Mouse (Mus musculus) liver, adult 2 months (tissue): ENCODE results near the gene Olfr1093. TPM values are rescaled to one million over a fixed set of nuclear protein-coding genes. Genes with fewer than 3 reads are reported as not detected.

ENCODE experiments used
- DNase-seq: peaks from one replicate; pipeline ENCODE4 v3.0.0-alpha.2; 2011; ENCODE audit warnings: low read depth, low spot score; ENCODE audit errors: extremely low read depth
- H3K27ac ChIP-seq: fragments of 200-500 bp; replicated peaks from 2 replicates; pipeline ENCODE4 v1.5.1; 2012; ENCODE audit warnings: low read depth, mild to moderate bottlenecking, control low read depth, inconsistent platforms, low read length; ENCODE audit not compliant: insufficient read depth
- H3K27me3 ChIP-seq: fragments of 200-500 bp; 2 replicates; pipeline ENCODE4 v1.6.1; 2012; ENCODE audit warnings: mild to moderate bottlenecking, moderate library complexity, low read length, inconsistent platforms; ENCODE audit not compliant: control insufficient read depth, insufficient read depth
- H3K36me3 ChIP-seq: fragments of 200-500 bp; 2 replicates; pipeline ENCODE4 v1.6.1; 2012; ENCODE audit warnings: low read length, inconsistent platforms; ENCODE audit not compliant: control insufficient read depth, insufficient read depth
- H3K4me1 ChIP-seq: fragments of 200-500 bp; 2 replicates; pipeline ENCODE4 v1.6.1; 2011; ENCODE audit warnings: low read length; ENCODE audit not compliant: control insufficient read depth, insufficient read depth
- H3K4me3 ChIP-seq: fragments of 200-500 bp; 2 replicates; pipeline ENCODE4 v1.5.1; 2011; ENCODE audit warnings: low read depth, mild to moderate bottlenecking, control low read depth, low read length, moderate library complexity; ENCODE audit not compliant: insufficient read depth
- H3K79me2 ChIP-seq: fragments of 200-500 bp; 2 replicates; pipeline ENCODE4 v1.6.1; 2012; ENCODE audit warnings: inconsistent platforms, mild to moderate bottlenecking, low read length, moderate library complexity; ENCODE audit not compliant: control insufficient read depth, insufficient read depth
- H3K9ac ChIP-seq: fragments of 200-500 bp; 2 replicates; pipeline ENCODE4 v1.6.1; 2012; ENCODE audit warnings: low read depth, mild to moderate bottlenecking, control low read depth, inconsistent platforms, low read length
- CTCF ChIP-seq: fragments of 200-500 bp; IDR thresholded peaks from 2 replicates; pipeline ENCODE4 v1.5.1; 2011; ENCODE audit warnings: low read depth, low read length, control low read depth
- POLR2A ChIP-seq: fragments of 200-500 bp; IDR thresholded peaks from 2 replicates; pipeline ENCODE4 v1.6.1; 2011; ENCODE audit warnings: low read length, control low read depth; ENCODE audit not compliant: insufficient read depth; ENCODE audit errors: extremely low read depth
- WGBS: fragments of 180-500 bp; shearing (Covaris S2); methylation state at CpG from one replicate; pipeline ENCODE4 v1.1.7; 2018; 5-methylcytosine and 5-hydroxymethylcytosine counted together
- polyA plus RNA-seq: library from polyadenylated mRNA; depleted of rRNA; stranded (reverse); fragments of >200 nt; gene quantifications from 2 replicates; pipeline ENCODE4 v1.2.3, GENCODE M21; 2012; rRNA removed
- total RNA-seq: library from RNA; depleted of rRNA; stranded (reverse); fragments of >200 nt; gene quantifications from 2 replicates; pipeline ENCODE4 v1.2.3, GENCODE M21; 2014; rRNA removed

Gene Olfr1093
- total RNA-seq (not detected in 2 replicates), polyA plus RNA-seq (not detected in 2 replicates)

DNA sequence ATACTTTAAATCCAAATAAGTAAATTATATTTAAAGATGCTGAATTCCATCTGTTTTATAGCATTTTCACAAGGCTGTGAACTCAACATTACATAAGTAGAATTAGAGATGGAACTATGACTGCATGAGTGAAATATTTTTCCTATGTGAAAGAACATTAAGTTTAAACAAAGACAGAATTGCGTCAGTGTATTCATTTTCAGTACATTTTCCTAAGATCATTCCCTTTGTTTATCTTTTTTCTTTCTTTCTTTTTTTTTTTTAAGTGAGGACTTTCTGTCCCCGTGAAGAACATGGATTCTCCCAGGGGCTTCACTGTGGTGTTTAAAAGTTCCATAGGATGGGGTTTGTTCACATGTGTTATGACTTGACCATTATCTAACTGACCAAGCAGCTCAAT lies at the start of gene Olfr1093:
Olfr1093 (plus strand) TSS at position 301 of the 400 bp plus-strand sequence.
- no peak within 1 kb of the TSS for H3K4me3 ChIP-seq
- 75% methylated on average over 2 of the region's 2 CpGs for WGBS

DNA sequence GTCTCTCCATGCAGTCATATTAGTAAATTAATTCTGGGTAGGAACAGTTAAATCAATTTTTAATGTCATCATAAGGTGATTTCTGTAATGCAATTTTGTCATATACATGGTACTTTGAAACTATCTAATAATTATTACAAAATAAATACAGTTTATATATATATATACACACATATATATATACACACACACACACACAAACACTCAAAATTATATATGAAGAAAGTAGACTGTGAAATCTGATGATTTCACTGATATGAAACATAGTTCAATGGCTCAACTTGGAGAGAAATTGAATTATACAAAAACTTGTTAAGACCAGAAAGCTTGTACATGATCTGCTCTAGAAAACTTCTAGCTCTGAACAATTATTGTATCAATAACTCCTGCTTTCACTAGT lies 48.7 kb upstream of the Olfr1093 start, which contains the start of gene Olfr1089:
Olfr1089 (minus strand) TSS at position 101 of the 400 bp plus-strand sequence.
- H3K27me3 ChIP-seq, result no peaks in the 10 kb centered on the region
- no peak for DNase-seq

More for the DNA sequence above, at the start of gene Olfr1093:
- Histone ChIP-seq H3K4me1 (no peaks in the 10 kb centered on the region), H3K27me3 (no peaks in the 10 kb centered on the region), H3K79me2 (no peaks in the 10 kb centered on the region), H3K36me3 (no peaks in the 10 kb centered on the region), H3K27ac (no peak within 1 kb of the TSS), H3K9ac (no peak within 1 kb of the TSS)
- no peak for DNase-seq
- no peak for TF ChIP-seq POLR2A
- no peak for TF ChIP-seq CTCF

GRCm38 (mm10) chr2:86758893-86759292 lies 23.4 kb upstream of the Olfr1093 start, which contains the start of gene Olfr1090:
Gene Olfr1090 (minus strand): TSS chr2:86758993.
- H3K36me3 ChIP-seq, result no peaks in the 10 kb centered on the region
- TF ChIP-seq POLR2A, result no peak
- no peak for TF ChIP-seq CTCF

More for the DNA sequence above, 48.7 kb upstream of the Olfr1093 start, which contains the start of gene Olfr1089:
- no peaks in the 10 kb centered on the region for H3K79me2 ChIP-seq
- TF ChIP-seq CTCF (no peak), POLR2A (no peak)
- no peak within 1 kb of the TSS for H3K9ac ChIP-seq
- H3K4me3 ChIP-seq, result no peak within 1 kb of the TSS
- H3K36me3 ChIP-seq, result no peaks in the 10 kb centered on the region
- no peak within 1 kb of the TSS for H3K27ac ChIP-seq
- H3K4me1 ChIP-seq, result no peaks in the 10 kb centered on the region

GRCm38 (mm10) chr2:86761050-86761449 lies 21.2 kb upstream of the Olfr1093 start:
- no peaks in the 10 kb centered on the region for H3K79me2 ChIP-seq
- TF ChIP-seq CTCF, result no peak
- no peak for TF ChIP-seq POLR2A
- 93% methylated on average over 6 of the region's 6 CpGs for WGBS
- DNase-seq, result no peak
- H3K9ac ChIP-seq, result no peak overlapping the region
- H3K4me3 ChIP-seq, result no peak overlapping the region
- no peaks in the 10 kb centered on the region for H3K36me3 ChIP-seq
- H3K27ac ChIP-seq, result no peak overlapping the region
- H3K4me1 ChIP-seq, result no peaks in the 10 kb centered on the region
- H3K27me3 ChIP-seq, result no peaks in the 10 kb centered on the region

More at GRCm38 (mm10) chr2:86758893-86759292, 23.4 kb upstream of the Olfr1093 start, which contains the start of gene Olfr1090:
- Histone ChIP-seq H3K4me3 (no peak within 1 kb of the TSS), H3K9ac (no peak within 1 kb of the TSS), H3K27me3 (no peaks in the 10 kb centered on the region), H3K79me2 (no peaks in the 10 kb centered on the region), H3K4me1 (no peaks in the 10 kb centered on the region), H3K27ac (no peak within 1 kb of the TSS)
- DNase-seq, result no peak
- WGBS, result 85% methylated on average over 1 of the region's 1 CpGs

- H3K9ac ChIP-seq, result no peak within 1 kb of the TSS
- no peaks in the 10 kb centered on the region for H3K4me1 ChIP-seq
- TF ChIP-seq CTCF, result no peak
- no peak for TF ChIP-seq POLR2A
- DNase-seq, result no peak
- H3K27ac ChIP-seq, result no peak within 1 kb of the TSS
- no peaks in the 10 kb centered on the region for H3K36me3 ChIP-seq
- H3K79me2 ChIP-seq, result no peaks in the 10 kb centered on the region
- H3K4me3 ChIP-seq, result no peak within 1 kb of the TSS
- no peaks in the 10 kb centered on the region for H3K27me3 ChIP-seq
Observed at GRCm38 (mm10) chr2:86809918-86810317, 27.6 kb downstream of the Olfr1093 start, which contains the start of gene Olfr141. Gene Olfr141 (minus strand): TSS chr2:86810018.

DNA sequence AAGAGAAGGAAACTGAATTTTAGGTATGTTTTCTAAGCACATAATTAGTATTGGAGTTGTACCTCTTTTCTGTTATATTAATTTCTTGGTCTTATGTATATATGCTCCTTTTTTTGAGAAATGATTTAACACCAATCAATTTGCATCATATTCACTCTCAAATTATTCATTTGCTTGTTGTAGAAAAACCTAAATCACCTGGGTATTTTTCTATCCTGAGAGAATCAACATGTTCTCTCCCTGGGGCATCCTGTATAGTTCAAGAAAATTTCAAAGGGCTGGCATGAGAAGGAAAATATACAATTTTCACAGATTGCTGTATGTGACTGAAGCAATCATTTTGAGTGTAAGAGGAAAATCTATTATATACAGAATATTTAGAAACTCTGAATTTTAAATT lies 42.1 kb downstream of the Olfr1093 start, which contains the start of gene Olfr1094:
Olfr1094 (plus strand) TSS at position 301 of the 400 bp plus-strand sequence.
- no peak within 1 kb of the TSS for H3K27ac ChIP-seq
- no peaks in the 10 kb centered on the region for H3K27me3 ChIP-seq
- TF ChIP-seq POLR2A (no peak), CTCF (no peak)
- DNase-seq, result no peak
- H3K79me2 ChIP-seq, result no peaks in the 10 kb centered on the region
- no peaks in the 10 kb centered on the region for H3K4me1 ChIP-seq
- no peak within 1 kb of the TSS for H3K9ac ChIP-seq
- no peak within 1 kb of the TSS for H3K4me3 ChIP-seq
- H3K36me3 ChIP-seq, result no peaks in the 10 kb centered on the region

Other genes starting within 250 kb of the Olfr1093 start
- not detected in 2 replicates for gene Olfr1079, start 240.0 kb upstream of the Olfr1093 start, total RNA-seq
- not detected in 2 replicates for gene Olfr1079, start 240.0 kb upstream of the Olfr1093 start, polyA plus RNA-seq
- gene Olfr1080, start 224.2 kb upstream of the Olfr1093 start, total RNA-seq, result not detected in 2 replicates
- not detected in 2 replicates for gene Olfr1080, start 224.2 kb upstream of the Olfr1093 start, polyA plus RNA-seq
- not detected in 2 replicates for gene Olfr1082, start 183.5 kb upstream of the Olfr1093 start, total RNA-seq
- not detected in 2 replicates for gene Olfr1082, start 183.5 kb upstream of the Olfr1093 start, polyA plus RNA-seq
- not detected in 2 replicates for gene Olfr1084, start 142.8 kb upstream of the Olfr1093 start, total RNA-seq
- not detected in 2 replicates for gene Olfr1084, start 142.8 kb upstream of the Olfr1093 start, polyA plus RNA-seq
- gene Olfr1085, start 120.5 kb upstream of the Olfr1093 start, total RNA-seq, result not detected in 2 replicates
- gene Olfr1085, start 120.5 kb upstream of the Olfr1093 start, polyA plus RNA-seq, result not detected in 2 replicates
- not detected in 2 replicates for gene Olfr1086, start 102.4 kb upstream of the Olfr1093 start, total RNA-seq
- gene Olfr1086, start 102.4 kb upstream of the Olfr1093 start, polyA plus RNA-seq, result not detected in 2 replicates
- gene Olfr1087, start 84.1 kb upstream of the Olfr1093 start, total RNA-seq, result not detected in 2 replicates
- not detected in 2 replicates for gene Olfr1087, start 84.1 kb upstream of the Olfr1093 start, polyA plus RNA-seq
- not detected in 2 replicates for gene Olfr1089, start 48.8 kb upstream of the Olfr1093 start, total RNA-seq
- not detected in 2 replicates for gene Olfr1089, start 48.8 kb upstream of the Olfr1093 start, polyA plus RNA-seq
- gene Olfr1090, start 23.5 kb upstream of the Olfr1093 start, total RNA-seq, result not detected in 2 replicates
- not detected in 2 replicates for gene Olfr1090, start 23.5 kb upstream of the Olfr1093 start, polyA plus RNA-seq
- not detected in 2 replicates for gene Olfr141, start 27.5 kb downstream of the Olfr1093 start, total RNA-seq
- not detected in 2 replicates for gene Olfr141, start 27.5 kb downstream of the Olfr1093 start, polyA plus RNA-seq
- not detected in 2 replicates for gene Olfr1094, start 42.2 kb downstream of the Olfr1093 start, total RNA-seq
- not detected in 2 replicates for gene Olfr1094, start 42.2 kb downstream of the Olfr1093 start, polyA plus RNA-seq
- gene Olfr1095, start 69.2 kb downstream of the Olfr1093 start, total RNA-seq, result not detected in 2 replicates
- gene Olfr1095, start 69.2 kb downstream of the Olfr1093 start, polyA plus RNA-seq, result not detected in 2 replicates
- not detected in 2 replicates for gene Gm13723, start 92.3 kb downstream of the Olfr1093 start, total RNA-seq
- not detected in 2 replicates for gene Gm13723, start 92.3 kb downstream of the Olfr1093 start, polyA plus RNA-seq
- not detected in 2 replicates for gene Olfr1097, start 109.7 kb downstream of the Olfr1093 start, total RNA-seq
- not detected in 2 replicates for gene Olfr1097, start 109.7 kb downstream of the Olfr1093 start, polyA plus RNA-seq
- gene Olfr1098, start 142.1 kb downstream of the Olfr1093 start, total RNA-seq, result not detected in 2 replicates
- not detected in 2 replicates for gene Olfr1098, start 142.1 kb downstream of the Olfr1093 start, polyA plus RNA-seq
- gene Olfr1099, start 178.2 kb downstream of the Olfr1093 start, total RNA-seq, result not detected in 2 replicates
- gene Olfr1099, start 178.2 kb downstream of the Olfr1093 start, polyA plus RNA-seq, result not detected in 2 replicates
- not detected in 2 replicates for gene Olfr1100, start 197.5 kb downstream of the Olfr1093 start, total RNA-seq
- not detected in 2 replicates for gene Olfr1100, start 197.5 kb downstream of the Olfr1093 start, polyA plus RNA-seq
- gene Olfr1101, start 208.7 kb downstream of the Olfr1093 start, total RNA-seq, result not detected in 2 replicates
- gene Olfr1101, start 208.7 kb downstream of the Olfr1093 start, polyA plus RNA-seq, result not detected in 2 replicates
- not detected in 2 replicates for gene Olfr1102, start 215.9 kb downstream of the Olfr1093 start, total RNA-seq
- not detected in 2 replicates for gene Olfr1102, start 215.9 kb downstream of the Olfr1093 start, polyA plus RNA-seq
- gene Olfr1104, start 244.6 kb downstream of the Olfr1093 start, total RNA-seq, result not detected in 2 replicates
- not detected in 2 replicates for gene Olfr1104, start 244.6 kb downstream of the Olfr1093 start, polyA plus RNA-seq